Mouse (Mus musculus) midbrain, embryonic 10.5 days (tissue): ENCODE results near the gene Ss18l2. TPM values are rescaled to one million over a fixed set of nuclear protein-coding genes. Genes with fewer than 3 reads are reported as not detected.
A peak's percentile ranks its signal among the peaks of the same experiment; 100 is the strongest.

ENCODE experiments used
- DNase-seq: peaks from one replicate; pipeline ENCODE4 v3.0.0-alpha.2; 2017; ENCODE audit warnings: low spot score
- H3K27ac ChIP-seq: fragments of 300-500 bp; sonication (generic); replicated peaks from 2 replicates; pipeline ENCODE4 v1.5.1; 2016; ENCODE audit warnings: mild to moderate bottlenecking
- H3K27me3 ChIP-seq: fragments of 300-500 bp; sonication (generic); 2 replicates; pipeline ENCODE4 v1.6.1; 2016; ENCODE audit warnings: low read depth, mild to moderate bottlenecking; ENCODE audit not compliant: poor library complexity, severe bottlenecking
- H3K36me3 ChIP-seq: fragments of 300-500 bp; sonication (generic); 2 replicates; pipeline ENCODE4 v1.6.1; 2016; ENCODE audit warnings: mild to moderate bottlenecking, moderate library complexity
- H3K4me1 ChIP-seq: fragments of 300-500 bp; sonication (generic); 2 replicates; pipeline ENCODE4 v1.6.1; 2016
- H3K4me3 ChIP-seq: fragments of 300-500 bp; sonication (generic); 2 replicates; pipeline ENCODE4 v1.5.1; 2016; ENCODE audit warnings: mild to moderate bottlenecking, moderate library complexity
- H3K9me3 ChIP-seq: fragments of 300-500 bp; sonication (generic); replicated peaks from 2 replicates; pipeline ENCODE4 v1.6.1; 2016; ENCODE audit warnings: mild to moderate bottlenecking
- WGBS: fragments of 180-500 bp; shearing (Covaris S2); methylation state at CpG from one replicate; pipeline ENCODE4 v1.1.7; 2016; 5-methylcytosine and 5-hydroxymethylcytosine counted together
- polyA plus RNA-seq: library from polyadenylated mRNA; unstranded; fragments of >200 nt; fragmentation: Nextera tagmentation; extraction: Ambion mirVana; gene quantifications from 2 replicates; pipeline ENCODE4 v1.2.1, GENCODE M21; 2016

Ss18l2 gene
- polyA plus RNA-seq, 1 experiment from 2014 or later = 91.8 TPM

DNA sequence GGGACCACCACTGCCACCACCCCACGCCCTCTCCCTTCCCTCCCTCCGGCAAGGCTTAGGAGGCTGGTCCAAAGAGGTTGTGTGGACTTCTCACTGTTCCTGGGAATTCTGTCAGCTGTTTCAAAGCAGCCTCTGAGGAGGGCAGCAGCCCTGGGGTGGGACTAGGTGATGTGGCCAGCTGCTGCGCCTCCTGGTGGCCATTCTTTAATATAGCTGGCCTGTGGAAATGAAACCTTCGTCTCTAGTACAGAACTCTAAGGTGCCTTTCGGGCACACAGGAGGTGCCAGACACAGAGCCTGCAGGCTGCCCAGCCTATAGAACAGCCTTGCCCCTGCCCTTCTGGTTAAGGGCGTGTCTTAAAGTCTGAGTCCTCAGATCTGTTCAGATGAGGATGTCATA, 30.6 kb upstream of the Ss18l2 start:
- H3K27ac ChIP-seq = 0 out of 2 replicates have a peak overlapping the region, but pooled peaks have one; percentile 34
- WGBS = 19% methylated on average over 6 of the region's 6 CpGs

DNA sequence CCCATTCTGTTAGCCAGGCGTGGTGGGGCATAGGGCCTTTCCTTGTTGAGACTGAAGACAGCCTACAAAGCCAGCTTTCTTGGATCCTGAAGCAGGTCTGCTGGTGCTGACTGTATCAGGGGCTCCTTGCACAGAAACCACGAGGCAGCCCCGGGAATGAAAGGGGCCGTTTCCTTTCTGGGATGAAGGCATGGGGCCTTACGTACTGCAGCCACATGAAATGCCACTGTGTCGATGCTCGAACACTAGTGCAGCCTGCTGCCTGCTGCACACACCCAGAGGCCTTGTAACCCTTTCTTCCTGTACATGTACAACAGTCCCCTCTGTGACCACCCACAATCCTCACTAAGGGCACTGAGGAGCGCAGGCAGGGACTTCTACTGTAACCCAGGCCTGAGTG, 28.9 kb upstream of the Ss18l2 start:
- Histone ChIP-seq H3K27me3 (no peaks in the 10 kb centered on the region), H3K36me3 (peaks cover 45% of the 10 kb centered on the region), H3K4me3 (no peak overlapping the region), H3K27ac (no peak overlapping the region), H3K9me3 (no peaks in the 10 kb centered on the region), H3K4me1 (peaks cover 11% of the 10 kb centered on the region)
- DNase-seq = no peak
- WGBS = 86% methylated on average over 8 of the region's 8 CpGs

More for the DNA sequence above, 30.6 kb upstream of the Ss18l2 start:
- Histone ChIP-seq H3K27me3 (no peaks in the 10 kb centered on the region), H3K4me3 (no peak overlapping the region), H3K4me1 (peaks cover 14% of the 10 kb centered on the region), H3K36me3 (peaks cover 31% of the 10 kb centered on the region), H3K9me3 (no peaks in the 10 kb centered on the region)
- DNase-seq = peak; percentile 53

DNA sequence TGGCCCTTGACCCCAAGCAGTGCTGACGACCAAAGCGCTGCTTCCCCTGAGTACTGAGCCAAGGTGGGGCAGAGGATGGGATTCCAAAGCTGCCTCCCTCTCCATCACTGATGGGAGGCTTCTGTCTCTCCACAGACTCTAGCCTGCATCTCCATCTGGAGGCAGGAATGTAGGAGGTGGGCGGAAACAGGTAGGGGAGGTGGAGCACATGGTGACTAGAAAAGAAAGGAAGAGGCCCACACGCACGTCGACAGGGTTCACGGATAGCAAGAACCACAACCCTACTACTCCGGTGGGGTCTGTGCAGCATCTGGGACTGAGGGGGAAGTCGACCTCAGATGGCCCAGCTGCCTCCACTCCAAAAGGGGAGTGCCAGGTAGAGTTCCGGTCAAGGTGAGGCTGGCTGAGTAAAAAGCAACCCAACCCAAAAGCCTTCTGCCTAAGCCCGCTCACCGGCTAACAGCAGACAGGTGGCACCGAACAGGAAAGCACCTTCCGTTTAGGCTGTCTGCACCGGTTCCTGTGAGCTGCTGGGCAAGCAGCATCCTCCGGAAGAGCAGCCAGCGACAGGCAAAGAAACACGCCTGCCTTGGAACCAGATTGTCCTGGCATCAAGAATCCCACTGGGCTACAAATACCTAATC, 28.0 kb upstream of the Ss18l2 start:
- H3K36me3 ChIP-seq = peaks cover 52% of the 10 kb centered on the region
- no peak for DNase-seq
- WGBS = 74% methylated on average over 18 of the region's 18 CpGs

DNA sequence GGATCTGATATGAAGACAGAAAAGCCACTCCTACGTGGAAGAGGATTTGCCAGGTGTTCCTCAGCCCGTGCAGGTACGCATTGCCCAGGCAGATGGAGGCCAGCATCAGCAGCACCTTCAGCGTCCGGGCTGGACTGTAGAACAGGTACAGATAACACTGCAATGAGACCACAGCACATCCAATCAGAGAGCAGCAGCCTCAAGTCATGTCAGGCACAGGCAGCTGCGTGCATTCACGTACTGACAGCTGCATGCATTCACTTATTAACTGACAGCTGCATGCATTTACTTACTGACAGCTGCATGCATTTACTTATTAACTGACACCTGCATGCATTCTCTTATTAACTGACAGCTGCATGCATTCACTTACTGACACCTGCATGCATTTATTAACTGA, 25.4 kb upstream of the Ss18l2 start:
- Histone ChIP-seq H3K27me3 (no peaks in the 10 kb centered on the region), H3K36me3 (peaks cover 78% of the 10 kb centered on the region)
- 84% methylated on average over 7 of the region's 7 CpGs for whole genome bisulfite sequencing

More for the DNA sequence above, 28.0 kb upstream of the Ss18l2 start:
- Histone ChIP-seq H3K4me1 (0 out of 2 replicates have a peak, but pooled peaks cover 6% of the 10 kb centered on the region), H3K27me3 (no peaks in the 10 kb centered on the region), H3K4me3 (no peak overlapping the region), H3K9me3 (no peaks in the 10 kb centered on the region), H3K27ac (no peak overlapping the region)

DNA sequence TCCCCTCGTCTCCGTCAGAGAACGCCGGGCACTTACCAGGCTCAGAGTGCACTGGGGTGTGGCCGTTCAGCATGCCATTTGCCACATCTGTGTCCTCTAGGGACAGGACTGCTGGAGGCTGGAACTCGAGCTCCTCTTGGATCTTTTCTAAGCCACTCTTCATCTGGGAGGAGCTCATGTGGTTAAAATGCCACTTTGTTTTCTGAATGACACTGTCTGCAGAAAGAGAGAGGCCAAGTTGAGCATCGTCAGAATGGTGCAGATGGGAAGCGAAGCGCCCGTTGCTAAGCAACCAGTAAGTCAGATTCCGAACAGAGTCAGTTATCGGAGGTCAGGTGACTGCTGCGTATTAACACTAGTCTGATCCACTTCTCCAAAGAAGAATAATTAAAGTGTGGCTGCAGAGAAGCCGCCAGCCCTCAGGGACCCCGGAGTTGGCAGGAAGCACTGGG, 19.9 kb upstream of the Ss18l2 start:
- H3K36me3 ChIP-seq = peaks cover 92% of the 10 kb centered on the region
- no peaks in the 10 kb centered on the region for H3K27me3 ChIP-seq
- no peaks in the 10 kb centered on the region for H3K9me3 ChIP-seq
- H3K4me1 ChIP-seq = peaks cover 21% of the 10 kb centered on the region
- peak overlapping the region; percentile 59 for H3K27ac ChIP-seq
- peak; percentile 21 for DNase-seq
- WGBS = 77% methylated on average over 15 of the region's 15 CpGs
- H3K4me3 ChIP-seq = peak overlapping the region; percentile 11; the same call in 1 of the 2 replicates

More for the DNA sequence above, 25.4 kb upstream of the Ss18l2 start:
- Histone ChIP-seq H3K4me1 (peaks cover under 1% of the 10 kb centered on the region), H3K9me3 (no peaks in the 10 kb centered on the region), H3K4me3 (no peak overlapping the region), H3K27ac (no peak overlapping the region)
- no peak for DNase-seq

DNA sequence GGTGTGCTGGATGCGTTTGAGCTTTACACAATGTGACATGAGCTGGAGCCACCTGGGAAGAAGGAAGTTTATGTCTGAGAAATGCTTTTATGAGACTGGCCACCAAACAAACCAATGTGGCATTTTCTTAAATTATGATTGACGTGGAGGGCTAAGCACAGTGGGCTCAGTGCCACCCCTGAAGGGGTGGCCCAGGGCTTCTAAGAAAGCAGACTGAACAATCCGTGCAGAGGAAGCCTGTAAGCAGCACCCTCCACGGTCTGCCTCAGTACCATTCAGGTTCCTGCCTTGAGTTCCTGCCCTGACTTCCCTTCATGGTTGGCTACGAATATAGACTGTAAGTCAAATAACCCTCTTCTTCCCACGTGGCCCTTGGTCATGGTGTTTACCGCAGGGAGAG, 19.4 kb upstream of the Ss18l2 start:
- Histone ChIP-seq H3K27ac (peak overlapping the region; percentile 59), H3K4me1 (peaks cover 21% of the 10 kb centered on the region), H3K4me3 (no peak overlapping the region), H3K9me3 (no peaks in the 10 kb centered on the region), H3K27me3 (no peaks in the 10 kb centered on the region), H3K36me3 (peaks cover 90% of the 10 kb centered on the region)
- WGBS = 89% methylated on average over 7 of the region's 7 CpGs
- no peak for DNase-seq

DNA sequence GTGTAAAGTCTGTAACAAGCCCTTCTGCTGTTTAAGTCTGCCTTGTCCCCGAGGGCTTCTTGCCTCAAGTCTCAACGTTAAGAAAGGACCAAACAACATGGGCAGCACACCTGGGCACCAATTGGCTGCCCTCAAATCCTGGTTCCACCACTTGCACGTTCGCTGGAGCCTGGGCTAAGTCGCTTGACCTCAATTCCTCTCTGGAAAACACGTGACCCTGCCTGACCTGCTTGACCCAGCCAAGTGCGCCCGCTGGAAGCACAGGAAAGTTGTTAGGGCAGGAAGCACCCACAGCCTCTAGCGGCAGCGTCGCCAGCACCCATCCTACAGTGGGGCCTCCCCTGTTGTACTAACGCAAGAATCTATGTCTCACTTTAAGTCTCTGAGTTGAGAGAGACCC, 15.4 kb upstream of the Ss18l2 start:
- no peak for DNase-seq
- H3K4me3 ChIP-seq = no peak overlapping the region
- H3K27ac ChIP-seq = no peak overlapping the region
- peaks cover 20% of the 10 kb centered on the region for H3K4me1 ChIP-seq
- H3K9me3 ChIP-seq = peaks cover 6% of the 10 kb centered on the region
- peaks cover 81% of the 10 kb centered on the region for H3K36me3 ChIP-seq
- WGBS = 82% methylated on average over 12 of the region's 12 CpGs
- H3K27me3 ChIP-seq = no peaks in the 10 kb centered on the region

DNA sequence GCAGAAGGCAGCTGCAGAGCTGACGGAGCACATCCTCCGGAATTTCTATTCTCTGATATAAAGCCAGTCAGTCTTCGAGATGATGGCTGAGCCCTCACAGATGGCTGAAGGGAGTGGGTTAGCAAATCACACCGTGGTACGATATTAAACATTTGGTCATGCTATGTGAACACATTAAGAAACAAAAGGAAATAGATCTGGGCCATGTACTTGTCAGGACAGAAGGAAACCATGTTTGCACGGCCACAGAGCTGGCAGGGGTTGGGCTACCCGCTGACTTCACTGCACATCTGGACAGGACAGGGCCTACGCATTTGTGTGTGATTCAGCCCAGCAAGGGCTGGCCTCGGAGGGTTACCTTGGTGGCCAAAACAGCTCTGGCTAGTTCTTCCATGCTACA, 13.5 kb upstream of the Ss18l2 start:
- peaks cover 6% of the 10 kb centered on the region for H3K9me3 ChIP-seq
- 96% methylated on average over 9 of the region's 9 CpGs for WGBS
- H3K27ac ChIP-seq = no peak overlapping the region
- H3K27me3 ChIP-seq = no peaks in the 10 kb centered on the region
- H3K4me1 ChIP-seq = peaks cover 2% of the 10 kb centered on the region; the same call in 1 of the 2 replicates
- no peak for DNase-seq
- H3K4me3 ChIP-seq = no peak overlapping the region
- H3K36me3 ChIP-seq = peaks cover 70% of the 10 kb centered on the region

DNA sequence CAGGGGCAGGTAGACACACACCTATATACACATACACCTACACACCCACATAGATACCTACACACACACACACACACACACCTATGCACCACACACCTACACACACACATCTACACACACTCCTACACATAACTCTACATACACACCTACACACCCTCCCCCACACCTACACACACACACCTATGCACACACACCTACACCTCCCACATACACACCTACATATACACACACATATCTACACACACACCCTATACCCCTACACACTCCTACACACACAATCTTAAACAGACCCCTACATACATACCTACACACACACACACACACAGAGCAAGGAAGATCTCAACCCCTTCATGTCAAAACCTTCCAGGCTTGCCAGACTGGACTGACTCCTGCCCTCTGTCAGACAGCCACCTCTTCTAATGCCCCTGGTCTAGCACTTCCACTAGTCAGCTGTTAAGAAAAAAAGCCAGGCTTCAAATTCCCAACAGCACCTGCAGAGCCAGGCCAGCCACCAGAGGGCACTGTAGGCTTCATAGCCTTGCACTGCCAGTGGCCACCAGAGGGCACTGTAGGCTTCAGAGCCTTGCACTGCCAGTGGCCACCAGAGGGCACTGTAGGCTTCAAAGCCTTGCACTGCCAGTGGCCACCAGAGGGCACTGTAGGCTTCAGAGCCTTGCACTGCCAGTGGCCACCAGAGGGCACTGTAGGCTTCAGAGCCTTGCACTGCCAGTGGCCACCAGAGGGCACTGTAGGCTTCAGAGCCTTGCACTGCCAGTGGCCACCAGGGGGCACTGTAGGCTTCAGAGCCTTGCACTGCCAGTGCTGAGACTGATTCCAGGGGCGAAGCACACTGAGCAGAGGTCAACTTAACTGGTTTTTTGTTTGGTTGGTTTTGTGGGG, 12.7 kb upstream of the Ss18l2 start:
- WGBS = 96% methylated on average over 1 of the region's 1 CpGs
- Histone ChIP-seq H3K4me3 (no peak overlapping the region), H3K27ac (no peak overlapping the region), H3K4me1 (no peaks in the 10 kb centered on the region), H3K27me3 (no peaks in the 10 kb centered on the region), H3K9me3 (peaks cover 6% of the 10 kb centered on the region), H3K36me3 (peaks cover 62% of the 10 kb centered on the region)
- no peak for DNase-seq

DNA sequence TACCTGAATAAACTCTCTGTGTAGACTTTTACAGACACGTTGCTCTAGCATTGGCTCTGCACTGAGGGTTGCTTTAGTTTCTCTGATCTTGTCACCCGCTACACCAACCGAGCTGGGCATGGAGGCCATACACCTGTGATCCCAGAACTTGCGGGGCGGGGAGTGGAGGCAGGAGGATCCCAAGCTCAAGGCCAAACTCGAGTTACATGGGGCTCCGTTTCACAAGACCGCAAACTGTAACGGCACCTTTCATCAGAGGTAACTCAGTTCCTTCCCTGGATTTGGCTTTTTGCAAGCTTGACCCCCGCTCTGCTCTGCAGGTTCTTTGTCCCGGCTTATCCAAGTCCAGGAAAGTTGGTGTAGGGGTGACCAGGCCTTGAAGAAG, 5.9 kb upstream of the Ss18l2 start:
- 39% methylated on average over 11 of the region's 11 CpGs for WGBS
- Histone ChIP-seq H3K4me3 (peak overlapping the region; percentile 88), H3K27ac (peak overlapping the region; percentile 96), H3K9me3 (no peaks in the 10 kb centered on the region), H3K36me3 (peaks cover 12% of the 10 kb centered on the region), H3K27me3 (peaks cover 19% of the 10 kb centered on the region; the same call in 1 of the 2 replicates), H3K4me1 (peaks cover 29% of the 10 kb centered on the region)
- DNase-seq = no peak

DNA sequence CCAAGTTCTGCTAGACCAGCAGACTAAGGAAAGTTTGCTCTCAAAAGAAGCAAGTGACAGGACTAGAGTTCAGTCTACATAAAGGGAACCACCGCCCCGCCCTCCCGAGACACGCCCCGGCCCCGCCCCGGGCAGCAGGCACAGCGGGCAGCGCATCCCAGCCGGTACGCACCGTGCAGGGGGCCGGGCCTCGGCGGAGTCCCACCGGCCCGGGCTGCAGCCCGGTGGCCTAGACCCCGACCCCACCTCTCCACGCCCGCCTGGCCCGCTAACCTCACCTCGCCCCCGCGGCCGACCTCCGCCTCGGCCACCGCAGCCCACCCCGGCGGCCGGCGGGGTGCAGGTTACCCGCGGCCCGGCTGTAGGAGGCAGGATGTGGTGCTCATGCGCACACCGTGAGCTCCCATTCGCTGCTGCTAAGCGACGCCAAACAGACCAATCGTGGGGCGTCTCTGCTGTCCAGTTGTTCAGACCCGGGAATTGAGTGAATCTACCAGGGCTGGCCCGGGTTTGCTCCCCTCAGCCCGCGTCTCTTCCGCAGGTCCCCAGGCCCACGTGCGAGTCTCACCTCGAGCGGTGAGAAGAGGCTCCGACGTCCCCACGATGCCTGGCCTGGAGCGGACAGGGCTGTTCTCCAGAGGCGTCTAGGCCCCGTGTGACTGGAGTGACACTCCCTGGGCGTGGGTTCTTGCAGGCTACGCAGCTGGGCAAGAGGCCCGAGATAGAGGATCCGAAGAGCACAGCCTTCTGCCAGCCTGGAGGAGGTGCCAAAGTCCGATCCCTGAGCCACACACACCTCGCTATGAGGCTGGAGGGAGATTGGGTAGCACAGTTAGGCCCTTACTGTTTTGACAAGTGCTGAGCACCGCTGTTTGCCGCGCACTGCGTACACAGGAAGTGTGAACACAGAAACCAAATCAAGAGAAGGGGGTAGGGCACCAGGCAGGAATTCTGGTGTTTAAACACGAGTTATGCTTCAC, 5.2 kb upstream of the Ss18l2 start, which contains the start of gene Sec22c:
Gene Sec22c, minus strand, starts transcription at position 845 of the 980 bp plus-strand sequence.
- peaks cover 33% of the 10 kb centered on the region for H3K4me1 ChIP-seq
- peak within 1 kb of the TSS; percentile 96 for H3K27ac ChIP-seq
- WGBS = 1% methylated on average over 69 of the region's 69 CpGs
- H3K36me3 ChIP-seq = 0 out of 2 replicates have a peak, but pooled peaks cover 5% of the 10 kb centered on the region
- no peaks in the 10 kb centered on the region for H3K9me3 ChIP-seq
- peak within 1 kb of the TSS; percentile 88 for H3K4me3 ChIP-seq
- peak; percentile 94 for DNase-seq
- peaks cover 19% of the 10 kb centered on the region; the same call in 1 of the 2 replicates for H3K27me3 ChIP-seq
